Mouse (Mus musculus): ENCODE measurements around the gene Clgn.
A peak's percentile ranks its signal among the peaks of the same experiment; 100 is the strongest.
"Not testable (repeated sequence)": the region's sequence is repeated elsewhere in the genome, so short reads cannot be mapped to it uniquely, and the experiment has no call there.

The Clgn gene

GRCm38 (mm10) chr8:83423032-83423825 lies 33.6 kb downstream of the Clgn start:
- DNase-seq, result no peak

GRCm38 (mm10) chr8:83425202-83425601 lies 35.5 kb downstream of the Clgn start:
- DNase-seq, result no peak

GRCm38 (mm10) chr8:83426104-83426759 lies 36.6 kb downstream of the Clgn start:
- no peak for DNase-seq

GRCm38 (mm10) chr8:83426949-83427348 lies 37.3 kb downstream of the Clgn start:
- DNase-seq, result no peak

- not testable (repeated sequence) for DNase-seq
Measured at GRCm38 (mm10) chr8:83428621-83429020, 39.0 kb downstream of the Clgn start.

GRCm38 (mm10) chr8:83429071-83429524 lies 39.4 kb downstream of the Clgn start:
- no peak for DNase-seq

- DNase-seq, result no peak
Measured at GRCm38 (mm10) chr8:83437077-83437476, 47.4 kb downstream of the Clgn start.

GRCm38 (mm10) chr8:83441656-83442242 lies 52.1 kb downstream of the Clgn start:
- DNase-seq, result no peak

GRCm38 (mm10) chr8:83442243-83443051 lies 52.8 kb downstream of the Clgn start:
- peak; percentile 97 for DNase-seq

- DNase-seq, result no peak
Measured at GRCm38 (mm10) chr8:83443052-83443400, 53.4 kb downstream of the Clgn start.

GRCm38 (mm10) chr8:83449960-83450359 lies 60.3 kb downstream of the Clgn start:
- DNase-seq, result no peak

GRCm38 (mm10) chr8:83451056-83451455 lies 61.4 kb downstream of the Clgn start:
- DNase-seq, result no peak

- DNase-seq, result no peak
Measured at GRCm38 (mm10) chr8:83457121-83457520, 67.5 kb downstream of the Clgn start.

- DNase-seq, result no peak
Measured at GRCm38 (mm10) chr8:83458222-83458621, 68.6 kb downstream of the Clgn start, which contains the start of gene Scoc. Gene Scoc (minus strand): TSS chr8:83458391.

GRCm38 (mm10) chr8:83459606-83460005 lies 69.9 kb downstream of the Clgn start:
- no peak for DNase-seq
